Mouse (Mus musculus): ENCODE results near the gene Prss41. TPM values are rescaled to one million over a fixed set of nuclear protein-coding genes. Genes with fewer than 3 reads are reported as not detected.

The Prss41 gene
- polyA plus RNA-seq, 1 experiment from 2014 or later, result 3.9 TPM

DNA sequence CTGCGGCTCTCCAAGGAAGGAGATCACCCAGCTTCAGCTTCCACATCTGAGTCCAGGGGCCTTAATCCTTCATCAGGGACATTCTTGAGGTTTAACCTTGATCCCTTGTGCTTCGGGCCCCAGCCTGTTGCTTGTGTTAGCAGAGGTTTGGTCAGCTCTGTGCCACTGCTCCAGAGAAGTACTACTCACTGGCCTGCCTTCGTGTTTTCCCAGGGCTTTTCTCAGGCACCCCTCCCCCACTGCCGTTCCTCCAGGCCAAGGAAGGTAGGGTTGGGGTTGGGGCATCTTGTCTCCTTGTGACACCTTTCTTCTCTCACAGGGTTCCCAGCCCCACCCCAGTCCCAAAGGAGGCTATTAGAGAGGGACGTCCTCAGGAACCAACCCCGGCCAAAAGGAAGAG is 21.9 kb downstream of the Prss41 start:
- H3K4me3 ChIP-seq, result no peak overlapping the region
- DNase-seq (ENCODE audit: low spot score), result no peak
- no peaks in the 10 kb centered on the region for H3K27me3 ChIP-seq (ENCODE audit: low read depth, poor library complexity, severe bottlenecking)
- no peak overlapping the region for H3K27ac ChIP-seq
- peaks cover 11% of the 10 kb centered on the region; the same call in 1 of the 2 replicates for H3K9me3 ChIP-seq (replicated peaks)
- WGBS, result 81% methylated on average over 6 of the region's 6 CpGs
- H3K36me3 ChIP-seq, result peaks cover 100% of the 10 kb centered on the region
- peaks cover 25% of the 10 kb centered on the region for H3K4me1 ChIP-seq

GRCm38 (mm10) chr17:23820731-23821130 is 23.2 kb downstream of the Prss41 start:
- H3K27me3 ChIP-seq (ENCODE audit: low read depth, poor library complexity, severe bottlenecking), result no peaks in the 10 kb centered on the region

GRCm38 (mm10) chr17:23819235-23819634 is 24.7 kb downstream of the Prss41 start:
- Histone ChIP-seq H3K36me3 (peaks cover 100% of the 10 kb centered on the region), H3K4me3 (no peak overlapping the region), H3K27ac (no peak overlapping the region), H3K4me1 (peaks cover 8% of the 10 kb centered on the region; the same call in 1 of the 2 replicates), H3K9me3 (replicated peaks) (peaks cover 18% of the 10 kb centered on the region; the same call in 1 of the 2 replicates), H3K27me3 (ENCODE audit: low read depth, poor library complexity, severe bottlenecking) (no peaks in the 10 kb centered on the region)
- WGBS, result 97% methylated on average over 25 of the region's 25 CpGs
- DNase-seq (ENCODE audit: low spot score), result no peak

More at GRCm38 (mm10) chr17:23820731-23821130, 23.2 kb downstream of the Prss41 start:
- no peak for DNase-seq (ENCODE audit: low spot score)
- Histone ChIP-seq H3K9me3 (replicated peaks) (peaks cover 13% of the 10 kb centered on the region; the same call in 1 of the 2 replicates), H3K27ac (no peak overlapping the region), H3K4me1 (peaks cover 21% of the 10 kb centered on the region), H3K4me3 (no peak overlapping the region), H3K36me3 (peaks cover 100% of the 10 kb centered on the region)
- 96% methylated on average over 5 of the region's 5 CpGs for WGBS

- Histone ChIP-seq H3K36me3 (peaks cover 100% of the 10 kb centered on the region), H3K4me3 (no peak overlapping the region), H3K27ac (no peak overlapping the region), H3K4me1 (peaks cover 8% of the 10 kb centered on the region; the same call in 1 of the 2 replicates), H3K9me3 (replicated peaks) (peaks cover 18% of the 10 kb centered on the region; the same call in 1 of the 2 replicates), H3K27me3 (ENCODE audit: low read depth, poor library complexity, severe bottlenecking) (no peaks in the 10 kb centered on the region)
- 96% methylated on average over 8 of the region's 8 CpGs for WGBS
- no peak for DNase-seq (ENCODE audit: low spot score)
These were observed 25.4 kb downstream of the Prss41 start for GRCm38 (mm10) chr17:23818579-23818978.

GRCm38 (mm10) chr17:23815641-23816040 is 28.3 kb downstream of the Prss41 start:
- no peak for DNase-seq (ENCODE audit: low spot score)
- Histone ChIP-seq H3K27me3 (ENCODE audit: low read depth, poor library complexity, severe bottlenecking) (no peaks in the 10 kb centered on the region), H3K36me3 (peaks cover 100% of the 10 kb centered on the region), H3K9me3 (replicated peaks) (peaks cover 18% of the 10 kb centered on the region; the same call in 1 of the 2 replicates), H3K4me3 (no peak overlapping the region), H3K4me1 (no peaks in the 10 kb centered on the region), H3K27ac (no peak overlapping the region)
- WGBS, result 98% methylated on average over 16 of the region's 16 CpGs

GRCm38 (mm10) chr17:23807918-23808317 is 36.1 kb downstream of the Prss41 start:
- Histone ChIP-seq H3K4me3 (no peak overlapping the region), H3K4me1 (peaks cover 22% of the 10 kb centered on the region), H3K36me3 (peaks cover 66% of the 10 kb centered on the region), H3K9me3 (replicated peaks) (no peaks in the 10 kb centered on the region), H3K27me3 (ENCODE audit: low read depth, poor library complexity, severe bottlenecking) (no peaks in the 10 kb centered on the region), H3K27ac (no peak overlapping the region)
- WGBS, result 92% methylated on average over 3 of the region's 3 CpGs
- DNase-seq (ENCODE audit: low spot score), result no peak

DNA sequence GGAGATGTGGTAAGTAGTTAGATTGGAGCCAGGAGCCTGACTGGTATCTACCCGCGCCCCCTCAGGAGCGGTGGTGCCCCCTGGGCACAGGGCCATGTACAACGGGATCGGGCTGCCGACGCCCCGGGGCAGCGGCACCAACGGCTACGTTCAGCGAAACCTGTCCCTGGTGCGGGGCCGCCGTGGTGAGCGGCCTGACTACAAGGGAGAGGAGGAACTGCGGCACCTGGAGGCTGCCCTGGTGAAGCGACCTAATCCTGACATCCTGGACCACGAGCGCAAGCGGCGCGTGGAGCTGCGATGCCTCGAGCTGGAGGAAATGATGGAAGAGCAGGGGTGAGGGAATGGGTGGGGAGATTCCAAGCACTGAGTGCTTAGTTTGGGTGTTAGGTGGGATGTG is 37.1 kb downstream of the Prss41 start:
- 87% methylated on average over 25 of the region's 25 CpGs for WGBS
- H3K4me1 ChIP-seq, result peaks cover 26% of the 10 kb centered on the region
- H3K9me3 ChIP-seq (replicated peaks), result no peaks in the 10 kb centered on the region
- H3K27ac ChIP-seq, result no peak overlapping the region
- no peaks in the 10 kb centered on the region for H3K27me3 ChIP-seq (ENCODE audit: low read depth, poor library complexity, severe bottlenecking)
- no peak for DNase-seq (ENCODE audit: low spot score)
- H3K4me3 ChIP-seq, result peak overlapping the region; percentile 21; the same call in 1 of the 2 replicates
- peaks cover 55% of the 10 kb centered on the region for H3K36me3 ChIP-seq

GRCm38 (mm10) chr17:23804426-23805085 is 39.4 kb downstream of the Prss41 start:
- no peaks in the 10 kb centered on the region for H3K9me3 ChIP-seq (replicated peaks)
- no peaks in the 10 kb centered on the region for H3K27me3 ChIP-seq (ENCODE audit: low read depth, poor library complexity, severe bottlenecking)
- WGBS, result 12% methylated on average over 8 of the region's 8 CpGs
- no peak for DNase-seq (ENCODE audit: low spot score)
- H3K4me1 ChIP-seq, result peaks cover 26% of the 10 kb centered on the region
- H3K4me3 ChIP-seq, result peak overlapping the region; percentile 94
- peak overlapping the region; percentile 98 for H3K27ac ChIP-seq
- H3K36me3 ChIP-seq, result peaks cover 34% of the 10 kb centered on the region

DNA sequence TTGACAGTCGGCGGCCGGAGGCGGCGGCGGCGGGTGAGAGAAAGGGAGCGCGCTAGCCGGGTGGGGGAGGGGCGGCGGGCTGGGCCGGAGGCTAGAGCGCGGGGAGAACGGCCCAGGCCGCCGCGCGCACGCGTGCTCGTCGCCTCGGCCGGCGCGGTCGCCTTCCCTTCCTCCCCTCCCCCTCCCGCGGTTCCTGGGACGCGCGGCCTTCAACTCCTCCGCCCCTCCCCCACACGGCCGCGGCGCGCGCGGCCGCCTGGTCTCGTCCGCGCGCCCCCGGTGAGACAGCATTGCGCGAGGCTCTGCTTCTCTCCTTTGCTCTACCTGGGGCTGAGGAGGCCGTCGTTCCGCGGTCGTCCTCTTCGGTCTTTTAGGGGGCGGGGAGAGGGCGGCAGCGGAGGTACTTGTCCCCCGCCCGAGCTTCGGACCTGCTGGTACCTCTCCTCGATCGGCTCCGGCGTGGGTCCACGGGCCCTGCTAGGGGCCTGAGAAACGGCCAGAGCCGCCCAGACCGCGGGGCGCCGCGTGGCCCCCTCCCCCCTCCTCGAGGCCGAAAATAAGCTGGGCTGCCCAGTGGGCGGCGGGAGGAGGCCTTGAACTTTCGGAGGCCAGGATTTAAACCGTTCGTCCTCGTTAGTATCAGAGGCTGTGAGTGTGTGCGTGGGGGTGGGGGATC is 40.5 kb downstream of the Prss41 start:
- H3K36me3 ChIP-seq, result peaks cover 24% of the 10 kb centered on the region
- H3K27me3 ChIP-seq (ENCODE audit: low read depth, poor library complexity, severe bottlenecking), result no peaks in the 10 kb centered on the region
- no peaks in the 10 kb centered on the region for H3K9me3 ChIP-seq (replicated peaks)
- peaks cover 26% of the 10 kb centered on the region for H3K4me1 ChIP-seq
- DNase-seq (ENCODE audit: low spot score), result peak; percentile 93
- H3K27ac ChIP-seq, result peak overlapping the region; percentile 98
- under 1% methylated on average over 80 of the region's 83 CpGs for WGBS
- H3K4me3 ChIP-seq, result peak overlapping the region; percentile 94

DNA sequence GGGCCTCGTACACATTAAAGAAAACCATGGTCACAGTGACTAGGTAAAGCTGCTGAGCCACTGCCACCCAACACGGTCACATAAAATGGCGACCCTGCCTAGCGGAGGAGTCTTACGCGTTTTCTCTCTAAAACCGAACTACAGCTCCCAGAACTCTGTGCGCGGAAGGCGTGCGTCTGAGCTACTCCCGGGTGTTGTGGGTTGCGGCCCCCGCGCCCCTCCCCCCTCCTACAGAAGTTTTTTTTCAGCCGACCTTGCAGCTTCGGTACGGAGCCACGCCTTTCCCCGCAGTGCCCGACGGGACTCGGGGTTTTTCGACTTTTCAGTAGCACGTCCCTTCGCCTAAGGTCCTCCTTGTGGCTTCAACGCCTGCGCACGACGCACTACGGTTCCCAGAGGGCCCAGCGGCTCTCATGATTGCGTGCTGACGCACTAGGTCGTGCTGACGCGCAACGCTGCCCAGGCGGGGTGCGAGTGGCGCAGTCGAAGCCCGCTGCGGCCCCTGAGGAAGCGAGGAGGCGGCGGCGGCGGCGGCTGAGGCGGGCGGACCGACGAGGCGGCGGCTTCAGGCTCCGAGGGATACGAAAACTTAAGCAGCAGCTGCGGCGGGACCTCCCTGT is 41.1 kb downstream of the Prss41 start:
- Histone ChIP-seq H3K36me3 (peaks cover 20% of the 10 kb centered on the region), H3K27me3 (ENCODE audit: low read depth, poor library complexity, severe bottlenecking) (no peaks in the 10 kb centered on the region), H3K4me1 (peaks cover 29% of the 10 kb centered on the region), H3K27ac (peak overlapping the region; percentile 98), H3K9me3 (replicated peaks) (no peaks in the 10 kb centered on the region), H3K4me3 (peak overlapping the region; percentile 94)
- DNase-seq (ENCODE audit: low spot score), result peak; percentile 94
- WGBS, result under 1% methylated on average over 60 of the region's 60 CpGs

DNA sequence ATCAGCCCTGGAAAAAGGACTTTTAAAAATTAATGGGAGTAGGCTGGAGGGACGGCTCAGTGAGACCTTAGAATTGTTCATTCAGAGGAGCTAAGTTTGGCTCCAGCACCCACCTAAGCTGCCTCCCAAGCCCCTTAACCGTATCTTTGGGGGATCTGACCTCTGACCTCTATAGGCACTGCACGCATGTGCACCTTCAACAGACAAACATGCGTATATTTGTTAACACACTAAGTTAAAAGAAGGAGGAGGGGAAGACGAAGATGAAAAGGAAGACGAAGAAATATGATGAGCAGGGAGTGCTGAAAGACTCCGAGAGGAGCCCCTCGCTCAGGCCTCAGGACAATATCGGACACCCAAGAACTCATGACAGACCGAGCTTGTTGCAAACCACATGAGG is 42.3 kb downstream of the Prss41 start:
- Histone ChIP-seq H3K4me3 (no peak overlapping the region), H3K27ac (no peak overlapping the region), H3K36me3 (peaks cover 10% of the 10 kb centered on the region), H3K4me1 (peaks cover 34% of the 10 kb centered on the region), H3K9me3 (replicated peaks) (no peaks in the 10 kb centered on the region), H3K27me3 (ENCODE audit: low read depth, poor library complexity, severe bottlenecking) (no peaks in the 10 kb centered on the region)
- no peak for DNase-seq (ENCODE audit: low spot score)
- WGBS, result 95% methylated on average over 10 of the region's 10 CpGs

GRCm38 (mm10) chr17:23797316-23797715 is 46.7 kb downstream of the Prss41 start:
- H3K27ac ChIP-seq, result peak overlapping the region; percentile 58
- DNase-seq (ENCODE audit: low spot score), result no peak
- no peak overlapping the region for H3K4me3 ChIP-seq
- no peaks in the 10 kb centered on the region for H3K27me3 ChIP-seq (ENCODE audit: low read depth, poor library complexity, severe bottlenecking)
- H3K4me1 ChIP-seq, result peaks cover 19% of the 10 kb centered on the region
- whole genome bisulfite sequencing, result 26% methylated on average over 7 of the region's 7 CpGs
- no peaks in the 10 kb centered on the region for H3K9me3 ChIP-seq (replicated peaks)
- H3K36me3 ChIP-seq, result peaks cover 13% of the 10 kb centered on the region

GRCm38 (mm10) chr17:23795323-23795722 is 48.6 kb downstream of the Prss41 start:
- no peak overlapping the region for H3K4me3 ChIP-seq
- H3K27ac ChIP-seq, result no peak overlapping the region
- 96% methylated on average over 8 of the region's 8 CpGs for WGBS
- H3K4me1 ChIP-seq, result peaks cover 34% of the 10 kb centered on the region
- peaks cover 13% of the 10 kb centered on the region for H3K36me3 ChIP-seq
- H3K27me3 ChIP-seq (ENCODE audit: low read depth, poor library complexity, severe bottlenecking), result no peaks in the 10 kb centered on the region
- no peaks in the 10 kb centered on the region for H3K9me3 ChIP-seq (replicated peaks)
- DNase-seq (ENCODE audit: low spot score), result no peak
